Mouse (Mus musculus): Measurements from ENCODE around the gene Cherp.

- TF ChIP-seq CTCF (IDR thresholded peaks at IDR 0.05; ENCODE audit: borderline replicate concordance, control insufficient read depth, extremely low read depth, insufficient read depth, low read length, poor library complexity) (no peak), POLR2A (IDR thresholded peaks at IDR 0.05; ENCODE audit: control insufficient read depth, extremely low read depth, insufficient read depth, low read length, poor library complexity) (no peak)
These were observed 29.8 kb upstream of the Cherp start for GRCm38 (mm10) chr8:72504637-72505314.
